Mouse (Mus musculus): ENCODE measurements around the gene Nos1ap.

Gene Nos1ap

DNA sequence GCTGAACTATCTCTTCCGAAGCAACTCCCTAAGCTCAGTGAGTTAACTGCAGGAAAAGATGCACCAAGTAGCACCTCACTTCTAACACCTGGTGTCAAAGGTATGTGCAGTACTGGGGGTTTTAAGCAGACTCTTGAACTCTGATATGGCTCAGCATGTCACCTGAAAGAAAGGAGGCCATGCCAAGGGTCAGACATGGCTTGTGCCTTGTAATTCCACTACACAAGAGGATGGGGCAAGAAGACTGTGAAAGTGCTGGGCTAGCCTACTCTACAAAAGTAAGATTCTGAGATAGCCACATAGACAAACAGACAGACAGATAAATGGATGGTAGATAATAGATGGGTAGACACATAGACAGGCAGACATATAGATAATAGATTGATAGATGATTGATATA is 87.7 kb downstream of the Nos1ap start:
- no peak for DNase-seq (ENCODE audit: low spot score in 2 of 2)

DNA sequence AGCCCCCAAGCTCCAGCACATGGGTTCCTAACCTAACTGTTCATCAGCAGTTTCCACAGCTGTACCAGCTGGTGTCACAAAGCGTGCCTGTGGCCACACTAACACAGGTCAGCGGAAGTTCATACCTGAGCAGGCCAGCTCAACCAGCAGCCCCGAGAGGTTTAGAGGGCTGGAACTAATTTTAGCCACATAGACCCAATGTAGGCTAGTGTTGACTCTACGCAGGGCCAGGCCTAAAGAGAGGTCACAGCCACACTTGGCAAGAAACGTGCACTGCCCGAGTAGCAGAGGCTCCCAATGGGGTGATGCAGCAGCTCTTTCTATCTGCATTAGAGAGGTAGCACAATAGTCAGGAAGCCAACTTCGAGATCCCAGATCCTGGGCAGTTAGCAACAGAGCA is 88.1 kb downstream of the Nos1ap start:
- no peak for DNase-seq (ENCODE audit: low spot score in 2 of 2)

DNA sequence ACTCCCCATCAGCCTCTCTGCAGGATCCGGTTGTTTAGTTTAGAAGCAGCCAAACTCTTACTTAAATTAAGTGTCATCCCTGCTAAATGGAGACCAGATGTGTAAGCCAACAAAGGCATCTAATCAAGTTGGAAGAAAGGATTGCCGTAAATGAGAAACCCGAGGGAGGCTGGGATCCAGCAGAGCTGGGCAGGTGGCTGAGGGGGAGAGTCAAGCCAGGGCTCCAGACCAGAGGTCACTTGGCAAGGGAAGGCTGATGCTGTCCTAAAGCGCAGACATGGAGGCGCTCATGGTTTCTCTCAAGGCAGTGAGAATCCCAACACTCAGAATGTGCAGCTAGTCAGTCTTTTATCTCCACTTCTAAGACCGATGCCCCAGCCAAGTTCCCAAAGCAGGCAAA is 89.8 kb downstream of the Nos1ap start:
- no peak for DNase-seq (ENCODE audit: low spot score in 2 of 2)

DNA sequence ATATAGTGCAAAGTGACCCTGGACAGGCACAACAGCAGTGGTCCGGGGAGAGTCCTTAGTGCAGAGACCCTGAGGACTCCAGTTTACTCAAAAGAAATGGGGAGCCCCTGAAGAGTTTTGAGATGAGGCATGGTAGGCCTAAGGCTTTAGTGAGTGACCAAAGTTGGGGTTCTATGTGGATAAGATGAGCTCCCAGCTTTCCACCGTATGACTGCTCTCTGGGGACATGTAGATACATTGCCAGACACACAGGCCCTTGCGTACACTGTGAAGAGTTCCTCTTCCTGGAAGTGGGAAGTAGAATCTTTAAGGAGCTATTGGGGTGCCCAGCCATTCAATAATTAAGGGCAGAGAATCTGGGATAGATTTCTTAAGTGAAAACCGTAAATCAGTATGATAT is 90.2 kb downstream of the Nos1ap start:
- no peak for DNase-seq (ENCODE audit: low spot score in 2 of 2)

DNA sequence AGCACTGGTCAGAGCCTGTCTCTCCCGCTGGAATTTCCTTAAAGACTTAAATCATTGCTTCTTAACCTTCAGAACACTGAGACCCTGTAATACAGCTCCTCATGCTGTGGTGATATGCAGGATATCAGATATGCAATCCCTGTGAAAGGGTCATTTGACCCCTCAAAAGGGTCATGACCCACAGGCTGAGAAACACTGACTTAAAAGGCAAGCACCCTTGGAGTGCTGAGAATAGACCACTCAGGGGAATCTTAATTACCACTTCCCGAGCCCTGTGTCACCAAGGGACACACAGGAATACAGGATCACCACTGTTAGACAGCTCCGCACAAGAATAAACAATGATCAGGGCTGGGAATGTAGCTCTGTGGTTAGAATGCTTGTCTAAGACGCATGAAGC is 91.0 kb downstream of the Nos1ap start:
- no peak for DNase-seq (ENCODE audit: low spot score in 2 of 2)

DNA sequence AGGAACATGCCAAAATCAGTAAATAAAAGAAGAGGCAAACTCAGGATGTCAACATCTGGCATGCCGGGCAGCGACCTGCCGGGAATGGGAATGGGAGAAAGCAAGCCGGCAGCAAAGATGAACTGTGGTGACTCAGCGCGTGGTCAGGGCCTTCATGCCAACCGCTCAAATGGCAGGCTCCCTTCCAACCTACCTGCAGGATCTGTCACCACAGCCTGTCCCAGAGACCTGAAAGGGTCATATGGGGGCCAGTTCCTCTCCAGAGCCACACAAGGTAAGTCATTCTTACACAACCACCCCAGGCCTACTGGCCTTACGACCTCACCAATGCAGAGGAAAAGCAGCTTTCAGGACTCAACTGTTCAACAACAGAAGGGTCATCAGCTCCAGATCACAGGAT is 93.4 kb downstream of the Nos1ap start:
- DNase-seq (ENCODE audit: low spot score in 2 of 2) = no peak

DNA sequence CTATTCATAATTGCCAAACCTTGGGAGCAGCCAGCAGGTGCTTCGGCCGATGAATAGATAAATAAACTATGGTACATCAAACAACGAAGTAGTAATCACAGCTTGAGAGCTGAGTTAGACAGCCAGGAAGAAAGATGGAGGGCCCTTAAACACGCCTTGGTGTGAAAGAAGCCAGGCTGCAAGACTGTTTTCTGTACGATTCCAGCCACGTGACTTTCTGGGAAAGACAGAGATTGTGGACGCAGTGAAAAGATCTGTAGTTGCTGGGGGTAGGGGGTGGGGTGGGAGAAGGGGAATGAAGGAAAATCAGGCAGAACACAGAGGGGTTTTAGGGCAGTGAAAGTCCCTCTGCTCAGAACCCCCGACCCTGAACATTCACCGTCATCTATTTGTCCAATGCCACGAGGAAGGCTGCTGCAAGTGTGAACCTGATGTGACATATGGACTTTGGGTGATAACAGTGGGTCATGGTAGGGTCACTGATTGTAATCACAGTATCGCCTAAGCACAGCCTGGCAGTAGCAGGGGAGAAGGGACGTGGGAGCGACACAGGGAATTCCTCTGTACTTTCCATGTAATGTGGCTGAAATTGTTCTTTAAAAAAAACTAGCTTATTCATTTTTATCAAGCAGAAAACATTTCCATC is 94.0 kb downstream of the Nos1ap start:
- DNase-seq (ENCODE audit: low spot score in 2 of 2) = no peak

DNA sequence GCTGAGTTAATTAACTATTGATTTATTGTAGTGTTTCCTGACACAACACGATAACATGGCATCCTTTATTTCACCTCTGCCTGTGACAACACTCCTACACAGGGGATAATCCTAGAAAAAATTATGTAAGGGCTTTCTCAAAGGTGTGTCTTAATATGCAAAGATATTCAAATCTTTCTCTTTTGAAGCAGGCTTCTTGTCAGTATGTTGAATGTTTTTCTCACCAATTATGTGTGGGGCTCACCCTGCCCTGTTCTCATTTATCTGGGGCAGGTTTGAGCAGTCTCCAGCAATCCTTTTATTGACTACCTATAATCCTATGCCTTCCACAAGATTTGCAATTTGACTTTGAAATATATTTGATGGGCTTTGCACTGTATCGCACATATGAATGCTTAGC is 97.1 kb downstream of the Nos1ap start:
- no peak for DNase-seq (ENCODE audit: low spot score in 2 of 2)

DNA sequence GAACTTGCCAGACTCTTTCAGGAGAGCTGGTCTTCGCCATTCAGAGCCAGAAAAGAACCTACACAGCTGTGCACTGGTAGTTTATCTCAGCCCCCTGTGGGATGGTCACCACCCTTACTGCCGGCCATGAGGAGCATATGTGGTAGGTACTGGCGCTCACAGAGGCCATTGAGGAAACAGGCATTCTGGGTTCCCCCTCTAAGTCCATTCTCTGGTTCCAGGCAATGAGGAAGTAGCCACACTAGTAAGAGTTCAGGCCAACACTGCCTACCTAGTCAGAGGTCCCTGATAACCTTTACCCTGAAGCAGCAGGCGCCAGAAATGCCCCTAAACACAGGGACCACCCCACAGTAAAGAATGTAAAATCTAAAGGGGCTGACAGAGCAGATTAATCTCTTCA is 97.6 kb downstream of the Nos1ap start:
- DNase-seq (ENCODE audit: low spot score in 2 of 2) = no peak

DNA sequence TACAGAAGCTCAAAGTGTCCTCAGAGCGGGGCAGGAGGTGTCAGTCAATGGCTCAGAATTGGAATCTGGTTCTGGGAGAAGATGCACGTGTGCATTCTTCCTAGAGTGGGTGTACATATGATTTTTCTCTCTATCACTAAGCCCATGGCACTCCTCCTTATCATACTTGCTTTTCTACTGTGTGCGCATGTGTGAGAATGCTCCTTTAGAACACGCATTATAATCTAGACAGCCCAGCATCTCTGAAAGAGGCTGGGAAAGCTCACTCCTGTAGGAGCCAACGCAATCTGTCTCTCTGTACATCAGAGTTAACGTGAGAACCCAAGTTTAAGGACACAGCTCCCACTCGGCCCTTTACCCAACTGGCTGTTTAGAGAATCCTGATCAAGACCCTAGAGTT is 99.7 kb downstream of the Nos1ap start:
- DNase-seq (ENCODE audit: low spot score in 2 of 2) = no peak

DNA sequence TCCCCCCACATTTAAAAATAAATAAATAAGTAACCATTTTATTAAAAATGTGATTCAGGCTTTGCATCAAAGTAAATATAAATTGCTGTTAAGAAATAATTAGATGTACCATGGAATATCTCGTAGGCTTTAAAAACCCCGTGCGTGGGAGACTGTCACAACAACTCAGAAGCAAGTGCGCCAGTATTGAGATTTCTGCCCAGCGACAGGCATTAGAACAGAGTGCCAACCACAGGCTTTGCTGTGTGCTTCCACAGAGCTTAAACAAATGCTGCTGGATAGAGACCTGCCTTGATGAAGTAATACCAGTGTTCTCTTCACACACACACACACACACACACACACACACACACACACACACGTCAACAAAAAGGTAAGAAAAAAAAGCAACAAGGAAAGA is 100.2 kb downstream of the Nos1ap start:
- DNase-seq (ENCODE audit: low spot score in 2 of 2) = no peak

DNA sequence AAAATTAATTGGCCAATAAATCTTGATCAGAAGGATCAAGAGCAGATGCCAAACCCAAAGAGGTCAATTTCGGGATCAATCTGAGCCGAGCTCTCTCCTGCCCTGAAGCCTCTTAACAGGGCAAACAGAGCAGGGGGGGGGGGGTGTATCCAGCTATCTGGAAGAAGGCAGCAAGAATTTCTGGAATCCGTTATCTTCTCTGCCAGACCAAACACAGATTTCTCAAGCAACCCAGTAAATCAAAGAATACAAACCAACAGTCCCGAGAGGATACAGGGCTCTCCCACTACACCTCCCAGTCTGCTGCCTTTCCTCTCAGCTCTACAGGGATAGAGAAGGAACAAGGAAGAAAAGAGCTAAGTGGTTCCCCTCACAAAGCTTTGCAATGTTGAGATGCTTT is 104.5 kb downstream of the Nos1ap start:
- no peak for DNase-seq (ENCODE audit: low spot score in 2 of 2)

DNA sequence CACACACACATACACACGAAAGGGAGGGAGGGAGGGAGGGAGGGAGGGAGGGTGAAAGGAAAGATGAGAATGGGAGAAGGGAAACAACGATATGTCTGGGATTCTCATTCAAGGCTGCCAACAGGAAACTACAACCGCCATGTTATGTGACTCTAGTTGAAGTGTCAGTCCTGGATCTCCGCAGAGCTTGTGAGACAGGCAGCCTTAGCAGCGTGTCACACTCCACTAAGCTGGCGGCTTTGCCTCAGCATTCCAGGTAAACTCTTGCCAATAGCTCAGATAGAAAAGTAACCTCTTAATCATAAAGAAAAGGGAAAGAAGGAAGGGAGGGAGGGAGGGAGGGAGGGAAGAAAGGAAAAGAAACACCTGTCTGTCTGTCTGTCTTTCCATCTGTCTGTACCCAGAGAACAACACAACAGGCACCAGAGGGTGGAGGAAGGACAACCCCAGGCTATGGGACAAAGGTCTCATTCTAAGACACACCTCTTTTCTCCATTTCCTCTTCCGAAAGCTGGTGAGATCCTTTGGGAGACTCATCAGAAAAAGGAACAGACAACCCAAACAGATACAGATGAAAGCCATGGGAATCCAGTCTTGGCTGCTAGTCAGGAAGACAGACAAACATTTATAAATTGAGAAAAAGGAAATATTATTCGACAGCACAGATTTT is 107.3 kb downstream of the Nos1ap start:
- no peak for DNase-seq (ENCODE audit: low spot score in 2 of 2)

DNA sequence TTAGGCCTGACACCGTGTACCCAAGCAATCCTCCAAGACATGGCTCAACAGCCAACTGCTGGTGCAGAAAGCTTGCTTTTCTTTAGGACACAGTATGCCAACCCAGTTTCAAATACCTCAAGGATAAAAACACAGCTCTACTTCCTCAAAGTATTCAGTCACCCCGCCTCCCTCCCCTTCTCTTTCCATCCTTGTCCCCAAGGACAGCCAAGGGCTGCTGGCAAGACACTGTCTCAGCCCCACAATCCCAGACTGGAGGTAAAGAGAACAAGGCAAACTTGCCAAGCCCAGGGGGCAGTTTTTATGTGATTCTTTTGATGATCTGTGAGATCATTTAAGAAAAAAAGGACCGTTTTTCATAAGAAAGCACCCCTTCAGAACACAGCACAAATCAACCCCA is 108.6 kb downstream of the Nos1ap start:
- DNase-seq (ENCODE audit: low spot score in 2 of 2) = no peak

DNA sequence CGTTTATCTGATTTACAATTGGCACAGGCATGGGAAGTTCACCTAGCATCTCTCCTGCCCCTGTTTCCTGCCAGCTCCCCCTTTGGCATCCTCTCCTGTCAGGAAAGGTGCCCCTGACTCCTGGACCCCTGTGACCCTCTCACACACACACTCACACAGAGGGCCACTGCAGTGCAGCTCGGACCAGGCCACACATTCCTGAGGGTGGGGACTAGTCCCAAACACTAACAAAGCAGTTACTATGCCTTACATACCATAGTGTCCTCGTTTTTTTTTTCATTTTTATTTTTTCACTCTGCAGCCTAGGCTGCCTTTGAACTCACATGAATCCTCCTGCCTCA is 110.2 kb downstream of the Nos1ap start:
- no peak for DNase-seq (ENCODE audit: low spot score in 2 of 2)

DNA sequence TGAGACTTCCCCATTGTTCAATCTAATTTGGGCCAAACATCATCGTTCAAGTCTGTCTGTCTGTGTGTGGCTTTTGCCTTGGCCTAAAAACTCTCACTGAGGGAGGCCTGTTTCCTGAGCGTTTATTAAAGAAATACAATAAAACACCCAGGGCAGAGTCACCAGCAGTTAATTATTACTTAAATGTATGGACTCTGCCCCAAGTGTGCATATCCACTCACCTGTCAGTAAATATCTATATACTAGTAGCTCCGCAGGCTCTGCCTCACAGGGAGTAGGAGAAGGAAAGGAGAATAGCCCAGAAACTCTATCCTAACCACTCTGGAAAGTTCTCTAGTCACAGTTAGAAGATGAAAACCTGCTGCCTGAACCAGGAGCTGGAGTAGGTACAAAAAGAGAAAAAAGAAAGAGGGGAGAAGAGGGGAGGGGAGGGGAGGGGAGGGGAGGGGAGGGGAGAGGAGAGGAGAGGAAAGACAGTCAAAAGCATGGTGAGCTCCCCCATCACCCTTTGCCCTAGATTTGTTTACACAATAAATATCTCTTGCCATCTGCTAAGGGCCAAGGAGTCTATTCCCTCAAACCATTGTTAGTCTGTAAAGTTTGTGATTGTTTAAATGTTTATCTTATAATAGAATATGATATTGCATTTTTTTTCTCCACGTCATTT is 110.7 kb downstream of the Nos1ap start:
- DNase-seq (ENCODE audit: low spot score in 2 of 2) = no peak

DNA sequence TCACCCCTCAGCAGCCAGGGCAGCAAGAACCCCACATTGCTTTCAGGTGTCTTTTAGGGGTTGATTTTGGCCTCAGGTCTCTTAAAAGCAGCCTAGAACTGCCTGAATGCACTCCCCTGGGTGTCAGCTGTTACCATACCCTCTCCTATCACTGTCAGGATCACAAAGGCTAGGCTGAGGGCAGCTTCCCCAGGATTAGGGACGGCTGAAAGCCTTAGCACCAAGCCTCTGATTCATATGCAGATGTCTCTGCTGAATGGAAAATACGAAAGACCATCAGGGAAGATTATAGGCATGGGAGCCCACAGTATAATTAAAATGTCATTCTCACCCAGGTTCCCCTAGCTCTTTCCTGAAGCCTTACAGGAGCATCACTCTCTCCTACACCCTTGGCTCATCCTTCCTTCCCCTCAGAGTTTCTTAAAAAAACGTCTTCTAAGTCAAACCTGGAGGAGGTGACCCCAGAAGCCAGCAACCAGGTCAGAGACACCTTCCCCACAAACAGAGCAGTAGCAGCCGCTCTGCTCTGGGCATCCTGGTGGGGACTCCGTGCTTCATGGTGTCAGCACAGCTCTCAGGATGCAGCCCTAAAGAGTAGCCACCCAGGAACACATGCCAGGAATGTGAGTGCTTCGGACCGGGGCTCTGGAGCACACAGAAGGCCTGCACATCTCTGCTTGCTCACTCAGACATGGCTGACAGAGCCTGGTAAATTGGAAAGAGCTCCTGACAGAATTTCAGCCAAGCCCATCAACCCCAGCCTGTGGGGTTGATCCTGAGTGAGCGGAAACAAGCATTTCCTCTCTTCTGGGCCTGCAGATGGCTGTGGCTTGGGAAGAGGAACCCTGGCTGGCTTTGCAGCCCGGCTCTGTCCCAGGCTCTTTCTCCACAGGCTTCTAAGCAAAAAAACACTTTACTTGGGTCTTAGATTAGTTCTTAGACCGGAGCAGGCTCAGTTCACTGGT is 111.7 kb downstream of the Nos1ap start:
- no peak for DNase-seq (ENCODE audit: low spot score in 2 of 2)

DNA sequence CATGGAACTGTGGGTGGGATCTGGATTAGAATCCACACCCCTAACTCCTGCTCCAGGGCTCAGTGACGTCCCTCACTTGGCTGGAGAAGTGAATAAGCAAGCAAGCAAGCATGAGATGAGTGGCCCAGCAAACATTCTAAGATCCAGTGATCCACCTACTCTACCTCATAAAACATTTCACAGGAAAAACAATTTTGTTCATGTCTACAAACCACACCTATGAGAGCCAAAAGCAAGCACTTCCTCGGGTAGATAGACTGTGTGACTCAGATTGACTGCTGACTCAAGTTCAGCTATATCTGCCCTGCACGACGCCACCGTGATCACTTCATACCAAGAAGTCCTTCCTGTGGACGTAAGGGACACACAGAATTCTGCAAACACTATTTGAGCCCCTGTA is 116.2 kb downstream of the Nos1ap start:
- DNase-seq (ENCODE audit: low spot score in 2 of 2) = no peak

DNA sequence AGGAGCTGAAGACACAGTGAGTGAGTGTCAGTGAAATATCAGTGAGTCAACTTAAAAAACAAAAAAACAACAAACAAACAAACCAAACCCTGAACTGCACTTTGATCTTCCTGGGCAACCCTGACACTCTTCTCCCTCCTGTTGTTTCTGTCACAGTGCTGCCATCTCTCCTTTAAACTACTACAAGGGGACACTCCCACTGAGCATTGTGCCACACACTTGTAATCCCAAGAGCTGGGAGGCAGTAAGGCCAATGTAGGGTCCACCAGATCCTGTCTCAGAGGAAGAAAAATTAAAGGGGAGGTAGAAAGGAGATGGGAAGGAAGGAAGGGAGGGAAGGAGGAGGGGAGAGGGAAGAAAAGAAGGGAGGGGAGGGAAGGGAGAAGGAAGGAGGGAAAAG is 116.8 kb downstream of the Nos1ap start:
- no peak for DNase-seq (ENCODE audit: low spot score in 2 of 2)

DNA sequence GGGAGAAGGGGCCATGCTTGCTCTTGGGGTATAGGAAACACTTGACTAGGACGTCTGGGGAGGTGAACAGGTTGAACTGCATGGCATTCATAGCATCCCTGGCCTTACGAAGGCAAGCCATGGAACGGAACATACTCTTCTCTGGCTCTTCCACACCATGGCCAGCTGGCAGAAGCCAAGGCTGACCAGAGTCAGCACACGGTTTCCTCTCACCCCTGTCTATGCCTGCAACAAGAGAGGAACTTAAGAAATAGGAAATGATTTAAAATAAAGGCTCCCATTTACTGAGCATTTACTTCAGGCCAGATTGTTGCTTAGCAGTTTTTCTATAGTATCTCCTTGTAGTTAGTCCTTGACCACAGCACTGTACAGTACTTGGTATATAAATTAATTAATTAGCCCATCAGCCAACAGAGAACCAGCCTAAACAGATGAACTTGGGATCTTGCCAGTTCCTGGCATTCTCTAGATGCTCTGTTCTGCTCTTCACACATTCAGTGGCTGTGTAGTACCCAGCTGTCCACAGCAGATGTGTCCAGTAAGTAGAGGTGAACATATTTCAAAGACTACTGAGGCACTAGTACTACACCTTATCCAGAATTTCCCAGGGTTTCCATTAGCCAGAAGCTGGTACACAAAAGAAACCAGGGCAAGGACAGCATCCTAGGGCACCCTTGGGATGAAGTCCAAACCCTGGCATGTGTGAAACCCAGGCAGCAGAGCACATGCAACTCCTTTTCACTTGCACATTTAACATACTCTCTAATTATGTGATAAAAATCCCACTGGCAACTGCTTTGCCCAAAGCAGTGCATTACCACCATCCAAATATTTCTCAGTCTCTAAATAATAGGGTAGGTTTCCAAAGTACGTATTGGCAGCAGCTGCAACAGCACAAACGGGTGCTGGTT is 123.3 kb downstream of the Nos1ap start:
- DNase-seq (ENCODE audit: low spot score in 2 of 2) = no peak

DNA sequence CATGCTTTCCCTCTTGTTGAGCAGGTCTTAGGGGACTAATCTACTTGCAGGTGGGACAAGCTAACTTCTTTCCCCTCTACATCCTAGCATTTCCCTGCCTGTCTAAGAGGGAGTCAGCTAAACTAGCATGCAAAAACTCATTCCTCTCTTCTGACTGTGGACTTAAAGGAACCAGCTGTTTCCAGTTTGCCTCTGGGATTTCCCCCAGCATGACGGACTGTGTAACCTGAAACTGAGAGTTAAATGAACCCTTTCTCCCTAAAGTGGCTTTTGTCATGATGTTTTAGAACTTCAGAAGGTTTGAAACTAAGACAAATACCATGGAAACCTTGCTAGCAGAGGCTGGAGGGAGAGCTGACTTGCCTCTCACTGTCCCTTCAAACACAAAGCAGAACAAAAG is 127.5 kb downstream of the Nos1ap start:
- no peak for DNase-seq (ENCODE audit: low spot score in 2 of 2)

All from frontal cortex, postnatal 10 days (tissue).